ENCODE assay signal across 9 mouse cellular contexts in the genomic region with DNA sequence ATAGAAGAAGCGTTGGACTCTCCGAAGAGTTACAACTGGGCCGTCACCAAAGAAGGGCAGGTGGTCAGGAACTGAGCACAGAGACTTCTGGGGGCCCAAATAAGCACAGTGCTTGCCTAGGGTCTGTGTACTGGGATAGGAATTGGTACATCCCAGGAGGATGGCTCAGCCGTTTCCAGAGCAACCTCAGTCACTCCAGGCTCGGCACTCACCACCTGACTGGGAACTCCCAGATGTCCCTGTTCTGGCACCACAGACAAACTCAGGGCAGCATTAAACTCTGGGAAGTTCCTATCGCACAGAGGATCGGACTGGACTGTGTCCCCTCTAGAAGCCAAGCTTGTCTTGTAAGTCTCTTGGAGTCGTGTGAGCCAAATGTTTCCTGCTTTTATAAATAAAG. TPM values are rescaled to one million over a fixed set of nuclear protein-coding genes. Genes with fewer than 3 reads are reported as not detected.
DNase-seq lines count a peak whose midpoint lies in the region; ATAC-seq and TF ChIP-seq lines count a peak whose summit lies in the region.
"Had no signal": no experiment of that assay in that cellular context is flagged by ENCODE, and none has a peak within 500 bp of the region (broad histone marks: within the 10 kb centered on the region; RNA-seq: fewer than 3 reads in every experiment).

No protein-coding gene starts in this region.

- H3K9ac ChIP-seq in heart, embryonic 15.5 days = no peak overlapping the region
- no peak overlapping the region for H3K9ac ChIP-seq in hindbrain, embryonic 14.5 days
- peak overlapping the region; percentile 96 for H3K9ac ChIP-seq in midbrain, embryonic 13.5 days (replicated peaks)

- H3K4me3 ChIP-seq in heart, embryonic 15.5 days = peak overlapping the region; percentile 97; the same call in 1 of the 2 replicates
- H3K4me3 ChIP-seq in bone marrow macrophage, adult 2 months (ENCODE audit: insufficient read depth, low read length) = peak overlapping the region; percentile 77; the same call in 1 of the 2 replicates
- H3K4me3 ChIP-seq in hindbrain, embryonic 14.5 days (replicated peaks; ENCODE audit: low read length) = 0 out of 2 replicates have a peak overlapping the region, but pooled peaks have one; percentile 95
- peak overlapping the region; percentile 96; the same call in 1 of the 2 replicates for H3K4me3 ChIP-seq in midbrain, embryonic 13.5 days (replicated peaks)

- TF ChIP-seq POLR2A in bone marrow macrophage, adult 2 months (IDR thresholded peaks at IDR 0.05; ENCODE audit: borderline replicate concordance, low read depth, low read length) = no peak

- no peak overlapping the region for H3K27ac ChIP-seq in heart, embryonic 15.5 days
- no peak overlapping the region for H3K27ac ChIP-seq in bone marrow macrophage, adult 2 months (ENCODE audit: insufficient read depth, low read depth, low read length)
- H3K27ac ChIP-seq in hindbrain, embryonic 14.5 days = no peak overlapping the region
- no peak overlapping the region for H3K27ac ChIP-seq in midbrain, embryonic 13.5 days

- no peaks in the 10 kb centered on the region for H3K27me3 ChIP-seq in heart, embryonic 15.5 days
- H3K27me3 ChIP-seq in hindbrain, embryonic 14.5 days (ENCODE audit: control insufficient read depth, insufficient read depth, low read length) = no peaks in the 10 kb centered on the region
- H3K27me3 ChIP-seq in midbrain, embryonic 13.5 days = no peaks in the 10 kb centered on the region

- peaks cover 19% of the 10 kb centered on the region for H3K4me1 ChIP-seq in heart, embryonic 15.5 days (replicated peaks)
- peaks cover 9% of the 10 kb centered on the region for H3K4me1 ChIP-seq in bone marrow macrophage, adult 2 months (ENCODE audit: control insufficient read depth, insufficient read depth, low read length)
- H3K4me1 ChIP-seq in hindbrain, embryonic 14.5 days (replicated peaks; ENCODE audit: control insufficient read depth, insufficient read depth, low read length) = peaks cover 20% of the 10 kb centered on the region
- peaks cover 27% of the 10 kb centered on the region for H3K4me1 ChIP-seq in midbrain, embryonic 13.5 days (replicated peaks)

- no peaks in the 10 kb centered on the region for H3K9me3 ChIP-seq in heart, embryonic 15.5 days (replicated peaks)
- no peaks in the 10 kb centered on the region for H3K9me3 ChIP-seq in hindbrain, embryonic 14.5 days (ENCODE audit: control insufficient read depth, low read length)
- H3K9me3 ChIP-seq in midbrain, embryonic 13.5 days = no peaks in the 10 kb centered on the region

- intact Hi-C loops in left cerebral cortex, postnatal 36 days (cut with DNase I) = loop anchor here (10.0 kb wide), 1 partner anchor 270 kb away; a partner anchor contains a TSS

- H3K4me2 ChIP-seq in heart, embryonic 15.5 days = peak overlapping the region; percentile 93
- H3K4me2 ChIP-seq in hindbrain, embryonic 14.5 days (replicated peaks) = peak overlapping the region; percentile 88
- H3K4me2 ChIP-seq in midbrain, embryonic 13.5 days (replicated peaks) = peak overlapping the region; percentile 95

- no peak for ATAC-seq in heart, embryonic 15.5 days (replicated peaks; ENCODE audit: insufficient number of reproducible peaks, insufficient read depth, low FRiP score, low read depth)
- no peak for ATAC-seq in hindbrain, embryonic 14.5 days (ENCODE audit: low FRiP score)
- ATAC-seq in midbrain, embryonic 13.5 days = no peak
- ATAC-seq in erythroid progenitor cell, adult 5-6 weeks (replicated peaks; ENCODE audit: low FRiP score, poor library complexity, severe bottlenecking) = no peak

- peaks cover 8% of the 10 kb centered on the region; the same call in 1 of the 2 replicates for H3K36me3 ChIP-seq in heart, embryonic 15.5 days
- H3K36me3 ChIP-seq in hindbrain, embryonic 14.5 days (replicated peaks; ENCODE audit: control insufficient read depth, insufficient read depth) = peaks cover 24% of the 10 kb centered on the region
- H3K36me3 ChIP-seq in midbrain, embryonic 13.5 days = peaks cover 24% of the 10 kb centered on the region

- no peak for DNase-seq in heart, adult 8-10 months (ENCODE audit: low spot score)
- DNase-seq in hindbrain, embryonic 14.5 days (ENCODE audit: low spot score) = no peak
- no peak for DNase-seq in thymus, postnatal 4 days
- no peak for DNase-seq in left cerebral cortex, postnatal 36 days (ENCODE audit: low spot score in 2 of 2)
- DNase-seq: gastrocnemius, postnatal 25 days had no signal

- no peak for TF ChIP-seq CTCF in bone marrow macrophage, adult 2 months (IDR thresholded peaks at IDR 0.05; ENCODE audit: low read depth, low read length)

- 83% methylated on average over 8 of the region's 8 CpGs for WGBS in heart, embryonic 15.5 days
- 81% methylated on average over 8 of the region's 8 CpGs for WGBS in hindbrain, embryonic 14.5 days
- WGBS in midbrain, embryonic 13.5 days = 82% methylated on average over 8 of the region's 8 CpGs

RNA-seq across cellular contexts. Expression of a gene that starts 1.4 kb away (rescaled TPM):
- 61.2 and 67.6 TPM in 2 replicates for polyA plus RNA-seq in heart, embryonic 15.5 days (2015; fragmentation: Nextera tagmentation; extraction: Ambion mirVana)
- 10 to 100 TPM; 67.0 to 84.9 (median 72.2) TPM for total RNA-seq in heart, adult 8-10 months (2022)
- polyA plus RNA-seq in bone marrow macrophage, adult 2 months (2012; ENCODE audit: insufficient read depth, insufficient read length, missing spikeins) = 28.3 and 30.0 TPM in 2 replicates
- polyA plus RNA-seq in hindbrain, embryonic 14.5 days (2014; fragmentation: Nextera tagmentation; extraction: Ambion mirVana) = 96.8 and 107 TPM in 2 replicates
- 81.9 and 94.9 TPM in 2 replicates for polyA plus RNA-seq in midbrain, embryonic 13.5 days (2015; fragmentation: Nextera tagmentation; extraction: Ambion mirVana)
- total RNA-seq in left cerebral cortex, postnatal 36 days (2021) = 10 to 100 TPM; 72.2 to 82.6 TPM
- total RNA-seq in erythroid progenitor cell, adult 5-6 weeks (2015; ENCODE audit: low replicate concordance) = 11.2 and 15.1 TPM in 2 replicates
- total RNA-seq in erythroid progenitor cell, adult 5-6 weeks (2017; ENCODE audit: low replicate concordance) = 8.3 and 11.3 TPM in 2 replicates

RNA-seq across cellular contexts. Expression of a gene that starts 11.0 kb away (rescaled TPM):
- polyA plus RNA-seq in heart, embryonic 15.5 days (2015; fragmentation: Nextera tagmentation; extraction: Ambion mirVana) = not detected in 2 replicates
- not detected for total RNA-seq in heart, adult 8-10 months (2022)
- not detected in 2 replicates for polyA plus RNA-seq in bone marrow macrophage, adult 2 months (2012; ENCODE audit: insufficient read depth, insufficient read length, missing spikeins)
- polyA plus RNA-seq in hindbrain, embryonic 14.5 days (2014; fragmentation: Nextera tagmentation; extraction: Ambion mirVana) = 0.87 TPM in 1 of 2 replicates, not detected in the other
- not detected in 2 replicates for polyA plus RNA-seq in midbrain, embryonic 13.5 days (2015; fragmentation: Nextera tagmentation; extraction: Ambion mirVana)
- total RNA-seq in left cerebral cortex, postnatal 36 days (2021) = 1 to 10 TPM in 1 of 2 experiments, not detected in 1; 1.7 TPM
- total RNA-seq in erythroid progenitor cell, adult 5-6 weeks (2015; ENCODE audit: low replicate concordance) = not detected in 2 replicates
- total RNA-seq in erythroid progenitor cell, adult 5-6 weeks (2017; ENCODE audit: low replicate concordance) = not detected in 2 replicates
- total RNA-seq: gastrocnemius, postnatal 25 days had no signal

RNA-seq across cellular contexts. Expression of a gene that starts 17.4 kb away (rescaled TPM):
- 0.36 TPM in 1 of 2 replicates, not detected in the other for polyA plus RNA-seq in heart, embryonic 15.5 days (2015; fragmentation: Nextera tagmentation; extraction: Ambion mirVana)
- total RNA-seq in heart, adult 8-10 months (2022) = 10 to 100 TPM in 3 of 4 experiments, 1 to 10 TPM in 1; 9.3 to 20.9 (median 16.9) TPM
- not detected in 2 replicates for polyA plus RNA-seq in bone marrow macrophage, adult 2 months (2012; ENCODE audit: insufficient read depth, insufficient read length, missing spikeins)
- polyA plus RNA-seq in hindbrain, embryonic 14.5 days (2014; fragmentation: Nextera tagmentation; extraction: Ambion mirVana) = not detected in 2 replicates
- polyA plus RNA-seq in midbrain, embryonic 13.5 days (2015; fragmentation: Nextera tagmentation; extraction: Ambion mirVana) = 0.88 TPM in 1 of 2 replicates, not detected in the other
- 10 to 100 TPM in 1 of 2 experiments, 1 to 10 TPM in 1; 2.9 to 17.5 TPM for total RNA-seq in left cerebral cortex, postnatal 36 days (2021)
- not detected in 2 replicates for total RNA-seq in erythroid progenitor cell, adult 5-6 weeks (2015; ENCODE audit: low replicate concordance)
- not detected in 2 replicates for total RNA-seq in erythroid progenitor cell, adult 5-6 weeks (2017; ENCODE audit: low replicate concordance)
- total RNA-seq: gastrocnemius, postnatal 25 days had no signal
